Mouse (Mus musculus): Measurements from ENCODE around the gene Madcam1. TPM values are rescaled to one million over a fixed set of nuclear protein-coding genes. Genes with fewer than 3 reads are reported as not detected.

Gene Madcam1
- polyA plus RNA-seq (2017; shearing (Covaris generic)): not detected

GRCm38 (mm10) chr10:79664131-79664665, at the start of gene Madcam1:
Gene Madcam1, plus strand, starts transcription at chr10:79664559.

GRCm38 (mm10) chr10:79637128-79638110, 26.9 kb upstream of the Madcam1 start, which contains the start of gene Shc2:
Gene Shc2, minus strand, starts transcription at chr10:79637918.

GRCm38 (mm10) chr10:79645711-79646110, 18.6 kb upstream of the Madcam1 start, which contains the start of gene Odf3l2:
Gene Odf3l2, minus strand, starts transcription at chr10:79645738.

GRCm38 (mm10) chr10:79668771-79669575, 4.6 kb downstream of the Madcam1 start, which contains the start of gene Tpgs1:
Gene Tpgs1, plus strand, starts transcription at chr10:79669369.

GRCm38 (mm10) chr10:79681591-79682245, 17.4 kb downstream of the Madcam1 start, which contains the start of gene Cdc34:
Gene Cdc34, plus strand, starts transcription at chr10:79682195.

GRCm38 (mm10) chr10:79688720-79689119, 24.4 kb downstream of the Madcam1 start, which contains the start of gene Gzmm:
Gene Gzmm, plus strand, starts transcription at chr10:79689020.

GRCm38 (mm10) chr10:79704065-79704969, 40.0 kb downstream of the Madcam1 start, which contains the start of gene Bsg:
Gene Bsg, plus strand, starts transcription at chr10:79704491.

GRCm38 (mm10) chr10:79716254-79716987, 52.1 kb downstream of the Madcam1 start, which contains the start of gene Hcn2:
Gene Hcn2, plus strand, starts transcription at chr10:79716634.

Other genes starting within 250 kb of the Madcam1 start
- gene Vmn2r83, start 195.8 kb upstream of the Madcam1 start, polyA plus RNA-seq (2017; shearing (Covaris generic)): 0.08 TPM
- gene Plpp2, start 130.8 kb upstream of the Madcam1 start, polyA plus RNA-seq (2017; shearing (Covaris generic)): 3.9 TPM
- 51.5 TPM for gene Mier2, start 109.4 kb upstream of the Madcam1 start, polyA plus RNA-seq (2017; shearing (Covaris generic))
- gene Theg, start 77.2 kb upstream of the Madcam1 start, polyA plus RNA-seq (2017; shearing (Covaris generic)): not detected
- gene C2cd4c, start 50.5 kb upstream of the Madcam1 start, polyA plus RNA-seq (2017; shearing (Covaris generic)): 0.05 TPM
- not detected for gene Shc2, start 26.6 kb upstream of the Madcam1 start, polyA plus RNA-seq (2017; shearing (Covaris generic))
- gene Odf3l2, start 18.8 kb upstream of the Madcam1 start, polyA plus RNA-seq (2017; shearing (Covaris generic)): not detected
- gene Tpgs1, start 4.8 kb downstream of the Madcam1 start, polyA plus RNA-seq (2017; shearing (Covaris generic)): 53.8 TPM
- gene Cdc34, start 17.6 kb downstream of the Madcam1 start, polyA plus RNA-seq (2017; shearing (Covaris generic)): 90.7 TPM
- 0.91 TPM for gene Gzmm, start 24.5 kb downstream of the Madcam1 start, polyA plus RNA-seq (2017; shearing (Covaris generic))
- 261 TPM for gene Bsg, start 39.9 kb downstream of the Madcam1 start, polyA plus RNA-seq (2017; shearing (Covaris generic))
- gene Hcn2, start 52.1 kb downstream of the Madcam1 start, polyA plus RNA-seq (2017; shearing (Covaris generic)): 0.14 TPM
- gene Polrmt, start 82.0 kb downstream of the Madcam1 start, polyA plus RNA-seq (2017; shearing (Covaris generic)): 55.8 TPM
- gene Fgf22, start 90.5 kb downstream of the Madcam1 start, polyA plus RNA-seq (2017; shearing (Covaris generic)): 0.45 TPM
- gene Rnf126, start 102.4 kb downstream of the Madcam1 start, polyA plus RNA-seq (2017; shearing (Covaris generic)): 61.1 TPM
- 0.29 TPM for gene Fstl3, start 112.7 kb downstream of the Madcam1 start, polyA plus RNA-seq (2017; shearing (Covaris generic))
- gene Prss57, start 126.4 kb downstream of the Madcam1 start, polyA plus RNA-seq (2017; shearing (Covaris generic)): not detected
- 1.6 TPM for gene Palm, start 129.0 kb downstream of the Madcam1 start, polyA plus RNA-seq (2017; shearing (Covaris generic))
- not detected for gene Misp, start 156.4 kb downstream of the Madcam1 start, polyA plus RNA-seq (2017; shearing (Covaris generic))
- 318 TPM for gene Ptbp1, start 189.9 kb downstream of the Madcam1 start, polyA plus RNA-seq (2017; shearing (Covaris generic))
- not detected for gene Prtn3, start 209.9 kb downstream of the Madcam1 start, polyA plus RNA-seq (2017; shearing (Covaris generic))
- gene Plppr3, start 210.1 kb downstream of the Madcam1 start, polyA plus RNA-seq (2017; shearing (Covaris generic)): 4.5 TPM
- not detected for gene Elane, start 221.7 kb downstream of the Madcam1 start, polyA plus RNA-seq (2017; shearing (Covaris generic))
- not detected for gene Cfd, start 226.3 kb downstream of the Madcam1 start, polyA plus RNA-seq (2017; shearing (Covaris generic))
- 40.9 TPM for gene Med16, start 244.4 kb downstream of the Madcam1 start, polyA plus RNA-seq (2017; shearing (Covaris generic))
- 23.3 TPM for gene Gm26602, start 246.3 kb downstream of the Madcam1 start, polyA plus RNA-seq (2017; shearing (Covaris generic))